Mouse (Mus musculus): ENCODE data around the gene Kcnip1. TPM values are rescaled to one million over a fixed set of nuclear protein-coding genes. Genes with fewer than 3 reads are reported as not detected.
A peak's percentile ranks its signal among the peaks of the same experiment; 100 is the strongest.

Gene Kcnip1
- polyA plus RNA-seq, 1 experiment from 2014 or later = 9.0 TPM

DNA sequence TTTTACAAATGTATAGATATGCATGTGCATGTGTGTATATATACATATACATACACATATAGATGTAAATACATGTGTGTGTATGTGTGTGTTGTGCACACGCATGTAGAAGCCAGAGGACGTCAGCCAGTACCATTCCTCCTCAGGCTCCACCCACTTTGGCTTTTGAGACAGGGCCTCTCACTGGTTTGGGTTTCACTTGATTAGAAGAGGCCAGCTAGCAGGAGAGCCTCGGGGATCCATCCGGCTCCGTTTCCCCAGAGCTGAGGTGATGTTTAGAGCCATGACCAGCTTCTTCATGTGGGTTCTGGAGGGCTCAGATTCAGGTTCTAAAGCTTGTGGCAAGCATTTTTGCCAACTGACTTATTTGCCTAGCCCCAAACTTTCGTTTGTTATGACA lies 89.5 kb downstream of the Kcnip1 start:
- H3K4me2 ChIP-seq = no peak overlapping the region

DNA sequence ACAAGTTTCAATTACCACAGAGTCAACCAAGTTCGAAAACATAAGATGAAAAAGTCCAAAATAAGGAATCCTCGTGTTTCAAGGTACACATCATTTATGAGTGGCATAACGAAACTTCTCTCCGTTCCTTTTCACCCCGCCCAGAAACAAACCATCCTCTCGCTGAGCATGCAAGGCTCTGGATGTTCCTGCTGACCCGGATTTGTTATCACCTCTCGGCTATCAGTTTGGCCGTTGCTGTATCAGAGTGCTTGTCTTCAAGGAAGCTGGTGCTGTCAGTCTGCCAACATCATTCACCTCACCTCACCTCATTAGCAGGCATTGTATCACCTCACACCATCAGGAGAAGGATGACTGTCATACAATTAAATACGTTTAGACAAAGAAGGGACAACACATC lies 90.6 kb downstream of the Kcnip1 start:
- Histone ChIP-seq H3K4me3 (ENCODE audit: low read depth, low read length) (no peak overlapping the region), H3K9ac (ENCODE audit: low read length) (no peak overlapping the region), H3K4me1 (ENCODE audit: control insufficient read depth, insufficient read depth, low read length) (no peaks in the 10 kb centered on the region), H3K4me2 (no peak overlapping the region), H3K36me3 (ENCODE audit: control insufficient read depth, insufficient read depth, low read length) (no peaks in the 10 kb centered on the region), H3K9me3 (ENCODE audit: control insufficient read depth, low read length) (no peaks in the 10 kb centered on the region), H3K27me3 (ENCODE audit: control insufficient read depth, insufficient read depth, low read length) (no peaks in the 10 kb centered on the region), H3K27ac (ENCODE audit: low read depth, low read length) (no peak overlapping the region)
- 90% methylated on average over 10 of the region's 10 CpGs for WGBS
- no peak for DNase-seq (ENCODE audit: low spot score, missing footprints)
- no peak for ATAC-seq (ENCODE audit: low FRiP score)

More for the DNA sequence above, 89.5 kb downstream of the Kcnip1 start:
- no peak overlapping the region for H3K9ac ChIP-seq (ENCODE audit: low read length)
- H3K36me3 ChIP-seq (ENCODE audit: control insufficient read depth, insufficient read depth, low read length) = no peaks in the 10 kb centered on the region
- 61% methylated on average over 6 of the region's 6 CpGs for WGBS
- no peak for DNase-seq (ENCODE audit: low spot score, missing footprints)
- H3K27me3 ChIP-seq (ENCODE audit: control insufficient read depth, insufficient read depth, low read length) = no peaks in the 10 kb centered on the region
- no peaks in the 10 kb centered on the region for H3K4me1 ChIP-seq (ENCODE audit: control insufficient read depth, insufficient read depth, low read length)
- no peak overlapping the region for H3K27ac ChIP-seq (ENCODE audit: low read depth, low read length)
- ATAC-seq (ENCODE audit: low FRiP score) = no peak
- H3K9me3 ChIP-seq (ENCODE audit: control insufficient read depth, low read length) = no peaks in the 10 kb centered on the region
- H3K4me3 ChIP-seq (ENCODE audit: low read depth, low read length) = no peak overlapping the region

DNA sequence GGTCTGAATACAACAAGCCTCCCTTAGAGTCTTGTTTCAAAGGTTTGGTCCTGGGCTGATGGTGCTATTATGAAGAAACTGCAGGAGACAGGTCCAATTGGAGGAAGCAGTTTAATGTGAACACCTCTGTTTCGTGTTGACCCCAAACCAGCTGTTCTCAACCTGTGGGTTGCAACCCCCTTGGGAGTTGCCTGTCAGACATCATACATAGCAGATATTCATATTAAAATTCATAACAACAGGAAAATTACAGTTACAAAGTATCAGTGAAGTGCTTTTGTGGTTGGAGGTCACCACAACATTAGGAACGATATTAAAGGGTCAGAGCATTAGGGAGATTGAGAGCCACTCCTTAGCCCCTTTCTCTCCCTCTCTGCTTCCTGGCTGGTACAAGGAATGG lies 91.2 kb downstream of the Kcnip1 start:
- no peak overlapping the region for H3K4me3 ChIP-seq (ENCODE audit: low read depth, low read length)
- no peaks in the 10 kb centered on the region for H3K27me3 ChIP-seq (ENCODE audit: control insufficient read depth, insufficient read depth, low read length)
- H3K4me2 ChIP-seq = no peak overlapping the region
- H3K9me3 ChIP-seq (ENCODE audit: control insufficient read depth, low read length) = no peaks in the 10 kb centered on the region
- no peak overlapping the region for H3K9ac ChIP-seq (ENCODE audit: low read length)
- DNase-seq (ENCODE audit: low spot score, missing footprints) (no peak), ATAC-seq (ENCODE audit: low FRiP score) (no peak)
- no peaks in the 10 kb centered on the region for H3K36me3 ChIP-seq (ENCODE audit: control insufficient read depth, insufficient read depth, low read length)
- 81% methylated on average over 2 of the region's 2 CpGs for WGBS
- no peaks in the 10 kb centered on the region for H3K4me1 ChIP-seq (ENCODE audit: control insufficient read depth, insufficient read depth, low read length)
- H3K27ac ChIP-seq (ENCODE audit: low read depth, low read length) = no peak overlapping the region

DNA sequence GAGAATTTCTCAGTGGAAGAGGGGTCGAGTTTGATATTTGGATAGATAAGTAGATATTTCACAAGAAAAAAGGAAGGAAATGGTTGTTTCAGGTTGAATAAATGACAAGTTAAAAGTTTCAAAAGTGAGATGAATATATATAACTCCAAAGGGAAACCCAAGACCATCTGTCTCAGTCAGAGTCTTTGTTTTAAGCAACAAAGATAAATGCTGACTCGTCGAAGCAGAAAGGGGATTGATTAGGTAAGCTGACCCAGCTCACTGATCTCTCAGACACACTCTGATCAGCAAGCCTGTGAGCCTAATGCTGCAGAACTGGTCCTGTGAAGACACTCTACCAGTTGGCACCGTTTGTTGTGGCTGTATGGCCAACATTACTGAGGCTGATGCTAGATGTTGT lies 101.9 kb downstream of the Kcnip1 start:
- ATAC-seq (ENCODE audit: low FRiP score) = no peak
- no peak overlapping the region for H3K9ac ChIP-seq (ENCODE audit: low read length)
- WGBS = 82% methylated on average over 4 of the region's 4 CpGs

DNA sequence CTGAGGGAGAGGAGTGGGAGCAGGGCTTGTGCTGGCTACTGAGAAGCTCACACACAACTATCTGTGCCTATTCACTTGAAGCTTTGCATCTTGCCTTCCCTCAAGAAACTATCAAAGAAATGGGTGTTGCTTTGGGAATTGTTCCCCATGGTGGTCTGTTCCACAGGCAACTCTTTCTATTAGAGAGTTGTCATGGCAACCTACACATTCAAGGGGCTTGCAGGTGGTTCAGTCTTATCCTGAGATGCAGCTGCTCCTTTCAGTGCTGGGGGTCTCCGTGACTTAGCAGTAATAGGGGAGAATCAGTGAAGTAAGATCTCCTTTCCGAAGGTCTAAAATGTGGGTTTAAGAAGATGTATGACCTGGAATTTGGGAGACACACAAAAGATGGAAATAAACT lies 102.6 kb downstream of the Kcnip1 start:
- H3K4me3 ChIP-seq (ENCODE audit: low read depth, low read length) = no peak overlapping the region
- H3K4me2 ChIP-seq = no peak overlapping the region
- H3K9ac ChIP-seq (ENCODE audit: low read length) = no peak overlapping the region
- ATAC-seq (ENCODE audit: low FRiP score) (no peak), DNase-seq (ENCODE audit: low spot score, missing footprints) (peak; percentile 44)
- no peaks in the 10 kb centered on the region for H3K4me1 ChIP-seq (ENCODE audit: control insufficient read depth, insufficient read depth, low read length)
- 61% methylated on average over 2 of the region's 2 CpGs for WGBS
- H3K27ac ChIP-seq (ENCODE audit: low read depth, low read length) = no peak overlapping the region
- no peaks in the 10 kb centered on the region for H3K9me3 ChIP-seq (ENCODE audit: control insufficient read depth, low read length)
- H3K27me3 ChIP-seq (ENCODE audit: control insufficient read depth, insufficient read depth, low read length) = no peaks in the 10 kb centered on the region
- H3K36me3 ChIP-seq (ENCODE audit: control insufficient read depth, insufficient read depth, low read length) = no peaks in the 10 kb centered on the region

More for the DNA sequence above, 101.9 kb downstream of the Kcnip1 start:
- Histone ChIP-seq H3K27me3 (ENCODE audit: control insufficient read depth, insufficient read depth, low read length) (no peaks in the 10 kb centered on the region), H3K4me3 (ENCODE audit: low read depth, low read length) (no peak overlapping the region), H3K9me3 (ENCODE audit: control insufficient read depth, low read length) (no peaks in the 10 kb centered on the region), H3K27ac (ENCODE audit: low read depth, low read length) (no peak overlapping the region), H3K36me3 (ENCODE audit: control insufficient read depth, insufficient read depth, low read length) (no peaks in the 10 kb centered on the region), H3K4me1 (ENCODE audit: control insufficient read depth, insufficient read depth, low read length) (no peaks in the 10 kb centered on the region), H3K4me2 (no peak overlapping the region)
- DNase-seq (ENCODE audit: low spot score, missing footprints) = no peak

DNA sequence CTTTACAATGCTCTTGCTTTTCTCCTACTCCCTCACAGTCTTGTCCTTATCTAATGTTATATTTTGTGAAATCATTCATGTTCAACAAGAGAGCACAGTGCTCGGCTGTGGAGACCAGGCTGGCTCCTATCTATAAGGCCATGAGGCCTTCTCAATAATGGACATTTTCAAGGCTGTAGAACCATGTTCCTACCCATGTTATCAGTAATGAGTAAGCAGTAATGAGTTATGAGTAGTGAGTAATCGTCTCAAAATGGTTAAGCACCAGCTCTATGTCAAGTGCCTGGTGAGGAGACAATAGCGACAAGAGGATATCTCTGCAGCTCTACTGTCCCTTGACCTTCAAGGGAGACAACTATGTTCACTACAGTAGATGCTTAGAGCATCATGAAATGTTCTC lies 105.3 kb downstream of the Kcnip1 start:
- no peaks in the 10 kb centered on the region for H3K9me3 ChIP-seq (ENCODE audit: control insufficient read depth, low read length)
- H3K4me1 ChIP-seq (ENCODE audit: control insufficient read depth, insufficient read depth, low read length) = no peaks in the 10 kb centered on the region
- WGBS = 90% methylated on average over 3 of the region's 3 CpGs
- no peak overlapping the region for H3K4me2 ChIP-seq
- no peaks in the 10 kb centered on the region for H3K36me3 ChIP-seq (ENCODE audit: control insufficient read depth, insufficient read depth, low read length)
- no peaks in the 10 kb centered on the region for H3K27me3 ChIP-seq (ENCODE audit: control insufficient read depth, insufficient read depth, low read length)
- no peak overlapping the region for H3K4me3 ChIP-seq (ENCODE audit: low read depth, low read length)
- DNase-seq (ENCODE audit: low spot score, missing footprints) = no peak
- no peak for ATAC-seq (ENCODE audit: low FRiP score)
- H3K27ac ChIP-seq (ENCODE audit: low read depth, low read length) = no peak overlapping the region
- no peak overlapping the region for H3K9ac ChIP-seq (ENCODE audit: low read length)

DNA sequence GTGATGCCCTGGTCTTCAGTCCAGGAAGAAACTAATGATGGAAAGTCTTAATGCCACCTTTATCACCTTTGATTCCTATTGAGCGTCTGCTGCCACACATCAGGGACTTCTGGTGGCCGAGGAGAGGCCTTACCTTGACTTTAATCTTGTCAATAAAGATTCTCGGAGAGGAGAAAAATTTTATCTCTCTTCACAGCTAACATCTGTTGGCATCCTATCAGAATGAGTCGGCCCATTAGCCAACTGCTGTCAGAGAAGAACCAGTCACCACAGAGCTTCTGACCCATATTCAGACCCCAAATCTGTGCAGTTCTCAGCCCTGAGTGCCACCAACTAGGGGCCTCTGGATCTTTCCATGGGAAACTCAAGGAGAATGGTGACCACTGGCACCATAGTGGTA lies 107.0 kb downstream of the Kcnip1 start:
- Histone ChIP-seq H3K27ac (ENCODE audit: low read depth, low read length) (no peak overlapping the region), H3K27me3 (ENCODE audit: control insufficient read depth, insufficient read depth, low read length) (no peaks in the 10 kb centered on the region), H3K4me3 (ENCODE audit: low read depth, low read length) (no peak overlapping the region), H3K9ac (ENCODE audit: low read length) (no peak overlapping the region), H3K36me3 (ENCODE audit: control insufficient read depth, insufficient read depth, low read length) (no peaks in the 10 kb centered on the region), H3K4me2 (no peak overlapping the region), H3K4me1 (ENCODE audit: control insufficient read depth, insufficient read depth, low read length) (no peaks in the 10 kb centered on the region), H3K9me3 (ENCODE audit: control insufficient read depth, low read length) (no peaks in the 10 kb centered on the region)
- ATAC-seq (ENCODE audit: low FRiP score) (no peak), DNase-seq (ENCODE audit: low spot score, missing footprints) (no peak)
- WGBS = 84% methylated on average over 4 of the region's 4 CpGs

DNA sequence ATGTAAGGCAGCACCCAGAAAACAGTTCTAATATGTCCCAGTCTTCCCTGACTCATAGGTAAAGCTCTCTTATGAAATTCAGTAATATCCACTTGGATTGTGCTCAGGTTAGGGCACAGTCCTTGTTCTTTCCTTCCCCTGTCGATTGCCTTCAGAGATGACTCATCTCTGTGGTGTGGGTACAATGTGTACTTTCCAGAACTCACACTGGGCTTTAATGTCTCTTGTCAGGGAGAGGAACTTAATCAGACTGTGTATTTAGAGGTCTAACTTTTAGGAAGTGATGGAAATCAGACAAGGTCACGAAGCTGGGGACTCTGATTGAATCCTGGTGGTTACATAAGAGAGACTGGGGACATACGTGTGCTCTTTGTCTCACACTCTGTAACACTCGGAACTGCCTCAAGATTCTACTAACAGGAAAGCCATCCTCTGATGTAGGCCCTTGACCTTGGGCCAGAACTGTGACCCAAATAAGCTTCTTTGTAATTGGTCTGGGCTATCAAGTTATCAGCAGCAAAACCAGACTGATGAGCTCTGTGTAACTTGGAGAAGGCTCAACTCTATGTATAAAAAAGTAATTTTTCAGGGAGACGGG lies 110.1 kb downstream of the Kcnip1 start:
- ATAC-seq (ENCODE audit: low FRiP score) = no peak

DNA sequence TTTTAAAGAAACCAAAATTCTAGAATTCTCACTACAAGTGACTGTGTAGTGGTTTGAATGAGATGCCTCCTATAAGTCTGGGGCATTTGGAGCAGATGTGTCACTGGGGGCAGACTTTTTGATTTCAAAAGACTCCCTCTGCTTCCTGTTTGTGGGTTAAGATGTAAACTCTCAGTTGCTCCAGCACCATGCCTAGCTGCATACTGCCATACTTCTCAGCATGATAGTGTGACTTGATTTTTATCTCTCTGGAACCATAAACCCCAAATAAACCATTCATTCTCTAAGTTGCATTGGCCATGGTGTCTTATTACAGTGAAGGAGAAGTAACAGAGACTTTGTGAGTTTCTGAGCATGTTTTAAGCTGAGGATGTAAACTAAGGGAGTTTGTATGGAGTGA lies 118.0 kb downstream of the Kcnip1 start:
- no peak overlapping the region for H3K4me3 ChIP-seq (ENCODE audit: low read depth, low read length)
- no peaks in the 10 kb centered on the region for H3K4me1 ChIP-seq (ENCODE audit: control insufficient read depth, insufficient read depth, low read length)
- no peaks in the 10 kb centered on the region; the same call in 1 of the 2 replicates for H3K9me3 ChIP-seq (ENCODE audit: control insufficient read depth, low read length)
- H3K9ac ChIP-seq (ENCODE audit: low read length) = no peak overlapping the region
- no peak overlapping the region for H3K4me2 ChIP-seq
- H3K36me3 ChIP-seq (ENCODE audit: control insufficient read depth, insufficient read depth, low read length) = no peaks in the 10 kb centered on the region
- H3K27me3 ChIP-seq (ENCODE audit: control insufficient read depth, insufficient read depth, low read length) = no peaks in the 10 kb centered on the region
- no peak for DNase-seq (ENCODE audit: low spot score, missing footprints)
- no peak overlapping the region for H3K27ac ChIP-seq (ENCODE audit: low read depth, low read length)
- no peak for ATAC-seq (ENCODE audit: low FRiP score)

More for the DNA sequence above, 110.1 kb downstream of the Kcnip1 start:
- no peaks in the 10 kb centered on the region for H3K4me1 ChIP-seq (ENCODE audit: control insufficient read depth, insufficient read depth, low read length)
- DNase-seq (ENCODE audit: low spot score, missing footprints) = no peak
- H3K27me3 ChIP-seq (ENCODE audit: control insufficient read depth, insufficient read depth, low read length) = no peaks in the 10 kb centered on the region
- H3K9me3 ChIP-seq (ENCODE audit: control insufficient read depth, low read length) = no peaks in the 10 kb centered on the region
- no peak overlapping the region for H3K4me2 ChIP-seq
- no peak overlapping the region for H3K4me3 ChIP-seq (ENCODE audit: low read depth, low read length)
- no peak overlapping the region for H3K27ac ChIP-seq (ENCODE audit: low read depth, low read length)
- no peaks in the 10 kb centered on the region for H3K36me3 ChIP-seq (ENCODE audit: control insufficient read depth, insufficient read depth, low read length)
- no peak overlapping the region for H3K9ac ChIP-seq (ENCODE audit: low read length)
- WGBS = 79% methylated on average over 5 of the region's 5 CpGs

All from midbrain, embryonic 11.5 days (tissue).